Mouse (Mus musculus) liver, embryonic 18 days (tissue): ENCODE measurements around the gene Rtl1. TPM values are rescaled to one million over a fixed set of nuclear protein-coding genes. Genes with fewer than 3 reads are reported as not detected.

ENCODE experiments used
- polyA plus RNA-seq: library from polyadenylated mRNA; depleted of rRNA; stranded (reverse); fragments of >200 nt; gene quantifications from 2 replicates; pipeline ENCODE4 v1.2.3, GENCODE M21; 2012; rRNA removed

The Rtl1 gene
- polyA plus RNA-seq, result 0.12 and 0.22 TPM in 2 replicates

GRCm38 (mm10) chr12:109600230-109600629, at the start of gene Rtl1:
TSS of gene Rtl1 (minus strand) at chr12:109600330.

Other genes with a start within 250 kb of the Rtl1 start
- gene Dlk1, start 147.5 kb downstream of the Rtl1 start, polyA plus RNA-seq, result 218 and 282 TPM in 2 replicates